Mouse (Mus musculus): ENCODE data around the gene Stt3b.

The Stt3b gene

GRCm38 (mm10) chr9:115310346-115311222, at the start of gene Stt3b:
TSS of gene Stt3b (minus strand) at chr9:115310421.
- peak; percentile 100 for DNase-seq

DNA sequence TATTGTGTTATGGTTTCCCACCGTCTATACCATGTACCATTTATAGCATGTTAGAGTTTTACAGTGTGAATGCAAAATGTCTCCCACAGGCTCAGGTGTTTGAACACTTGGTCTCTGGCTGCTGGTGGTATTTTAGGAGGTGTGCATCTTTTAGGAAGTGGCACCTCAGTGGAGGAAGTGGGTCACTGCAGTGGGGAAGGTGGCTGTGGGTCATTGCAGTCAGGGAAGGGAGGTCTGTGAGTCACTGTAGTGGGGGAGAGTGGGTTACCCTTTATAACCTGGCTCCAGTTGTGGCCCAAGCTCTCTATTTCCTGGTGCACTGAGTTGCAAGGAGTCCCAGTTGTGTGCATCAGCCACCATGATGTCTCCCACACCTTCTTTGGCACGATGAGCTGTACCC, 48.2 kb upstream of the Stt3b start:
- no peak for DNase-seq

GRCm38 (mm10) chr9:115357996-115358395, 47.8 kb upstream of the Stt3b start:
- no peak for DNase-seq

DNA sequence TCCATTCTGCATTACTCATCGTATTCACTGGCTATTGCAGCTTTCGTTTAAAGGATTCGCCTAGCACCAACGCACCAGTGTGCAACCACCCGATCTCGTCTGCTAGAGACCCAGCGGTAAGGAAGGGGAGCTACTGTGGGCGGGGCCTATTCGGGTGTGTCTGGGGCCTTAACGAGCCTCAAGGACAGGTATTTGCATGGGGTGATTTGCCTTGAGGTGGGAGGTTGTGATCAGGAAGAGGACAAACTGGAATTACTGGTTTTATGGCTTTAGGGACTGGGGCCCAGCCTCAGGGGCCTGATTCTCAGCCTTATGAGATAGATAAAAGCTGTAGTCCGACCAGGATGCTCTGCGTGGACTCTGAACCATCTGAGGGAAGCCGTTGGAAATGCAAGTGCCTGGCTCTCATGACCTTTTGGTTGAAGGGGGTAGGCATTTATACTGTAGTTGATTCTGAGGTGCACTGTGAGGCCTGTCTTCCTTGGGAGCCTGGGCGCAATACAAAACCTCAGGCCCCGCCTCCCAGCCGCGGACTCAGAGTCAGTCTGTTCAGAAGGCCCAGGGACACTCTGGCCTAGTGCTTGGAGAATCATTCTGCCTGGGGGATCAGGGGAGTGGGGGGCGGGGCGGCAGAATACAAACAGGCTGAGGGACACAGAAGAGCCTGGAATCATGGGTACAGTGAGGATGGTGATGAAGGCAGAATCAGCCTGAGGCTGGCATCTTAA, 46.7 kb upstream of the Stt3b start:
- DNase-seq: peak; percentile 13

- DNase-seq: no peak
Measured at GRCm38 (mm10) chr9:115355972-115356371, 45.8 kb upstream of the Stt3b start.

DNA sequence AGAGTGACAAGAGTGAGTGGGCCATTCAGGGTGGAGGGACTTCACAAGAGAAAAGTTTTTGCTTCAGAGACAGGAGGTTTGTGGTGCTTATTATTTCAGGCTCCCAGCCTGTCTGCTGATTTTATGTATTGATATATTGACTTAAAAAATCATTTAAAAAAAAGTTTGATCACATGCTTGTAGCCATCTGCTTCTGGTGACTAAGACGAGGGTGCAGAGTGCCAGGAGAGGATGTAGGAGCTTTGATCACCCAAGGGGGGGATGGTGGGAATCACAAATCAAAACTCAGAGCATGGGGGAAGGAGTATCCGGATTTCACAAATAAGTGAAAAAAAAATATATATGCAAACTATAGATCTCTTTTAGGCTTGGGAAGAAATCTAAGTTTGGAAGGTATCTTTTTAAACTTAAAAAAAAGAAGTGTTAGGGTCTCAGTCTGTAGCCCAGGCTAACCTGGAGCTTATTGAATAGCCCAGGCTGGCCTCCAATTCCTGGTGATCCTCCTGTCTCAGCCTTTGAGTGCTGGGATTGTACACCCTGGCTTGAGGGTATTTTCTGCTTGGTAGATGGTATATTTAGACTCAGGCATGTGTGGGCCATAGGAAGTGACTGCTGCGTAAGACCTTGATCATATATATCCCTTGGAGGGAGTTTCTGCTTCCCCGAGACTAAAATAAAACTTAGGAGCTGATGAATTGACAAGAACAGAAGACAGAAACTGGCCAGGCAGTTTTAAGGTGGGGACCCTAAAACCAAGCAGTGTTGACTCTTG, 39.7 kb upstream of the Stt3b start:
- no peak for DNase-seq

- no peak for DNase-seq
Measured at GRCm38 (mm10) chr9:115349106-115349505, 38.9 kb upstream of the Stt3b start.

DNA sequence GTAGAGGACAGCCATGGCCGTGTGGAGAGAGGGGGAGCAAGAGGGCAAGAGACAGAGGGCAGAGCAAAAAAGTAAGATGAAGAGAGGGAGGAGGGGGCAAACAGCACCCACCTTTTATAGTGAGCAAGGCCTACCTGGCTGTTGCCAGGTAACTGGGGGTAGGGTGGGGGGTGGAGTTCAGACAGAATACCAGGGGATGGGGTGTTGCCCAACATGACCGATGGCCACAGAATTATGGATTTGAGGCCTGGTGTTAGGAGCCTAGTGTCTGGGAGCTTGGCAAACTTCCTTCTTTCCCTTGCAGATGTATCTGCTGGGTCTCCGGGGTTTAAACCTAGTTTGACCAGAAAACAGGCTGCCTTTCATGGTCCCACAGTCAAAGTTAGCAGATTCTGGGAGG, 34.7 kb upstream of the Stt3b start:
- no peak for DNase-seq

GRCm38 (mm10) chr9:115341576-115341975, 31.4 kb upstream of the Stt3b start:
- no peak for DNase-seq

DNA sequence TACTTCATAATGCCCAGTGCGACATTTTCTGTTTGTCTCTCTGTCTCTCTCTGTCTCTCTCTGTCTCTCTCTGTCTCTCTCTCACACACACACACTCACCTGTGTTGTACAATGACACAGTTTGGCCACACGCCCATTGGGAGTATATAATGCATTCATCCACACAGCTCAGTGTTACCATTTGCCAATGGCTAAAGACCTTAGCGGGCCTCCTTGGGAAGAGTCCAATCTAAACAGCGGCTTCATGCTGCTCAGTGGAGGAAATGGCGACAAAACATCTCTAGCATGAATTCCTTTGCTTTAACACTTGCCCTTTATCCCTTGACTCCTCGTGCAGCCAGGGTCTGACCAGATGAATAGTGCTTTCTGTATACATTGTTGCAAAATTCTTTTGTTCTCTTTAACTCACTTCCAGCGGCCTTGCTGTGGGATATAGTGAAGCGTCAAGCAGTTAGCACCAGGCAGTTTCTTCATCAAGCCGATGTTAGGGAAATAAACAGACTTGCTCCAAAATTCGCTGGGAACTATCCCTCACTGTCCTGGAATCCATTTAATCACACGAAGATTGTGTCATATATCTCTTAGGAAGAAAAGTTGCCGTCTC, 30.1 kb upstream of the Stt3b start:
- DNase-seq: peak; percentile 73

DNA sequence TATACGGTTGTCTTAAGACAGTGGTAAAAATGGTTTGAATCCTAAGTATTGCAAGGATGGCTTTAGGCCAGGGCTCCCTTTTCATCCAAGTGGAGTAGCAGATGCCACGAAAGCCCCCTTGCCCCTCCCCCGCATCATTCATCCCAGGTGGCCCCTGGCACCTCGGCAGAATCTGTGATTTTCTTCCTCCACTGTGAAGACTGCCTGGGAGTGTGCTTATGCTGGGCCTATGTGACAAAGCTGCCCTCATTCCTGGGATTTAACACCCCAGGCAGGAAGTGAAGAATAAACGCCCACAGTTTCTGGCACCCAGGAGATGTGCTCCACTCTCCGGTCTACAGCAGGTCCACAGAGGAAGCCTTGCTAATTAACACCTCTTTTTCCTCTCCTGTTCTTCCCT, 28.6 kb upstream of the Stt3b start:
- no peak for DNase-seq

- no peak for DNase-seq
Measured at GRCm38 (mm10) chr9:115333016-115333415, 22.8 kb upstream of the Stt3b start.

GRCm38 (mm10) chr9:115332339-115332738, 22.1 kb upstream of the Stt3b start:
- no peak for DNase-seq

DNA sequence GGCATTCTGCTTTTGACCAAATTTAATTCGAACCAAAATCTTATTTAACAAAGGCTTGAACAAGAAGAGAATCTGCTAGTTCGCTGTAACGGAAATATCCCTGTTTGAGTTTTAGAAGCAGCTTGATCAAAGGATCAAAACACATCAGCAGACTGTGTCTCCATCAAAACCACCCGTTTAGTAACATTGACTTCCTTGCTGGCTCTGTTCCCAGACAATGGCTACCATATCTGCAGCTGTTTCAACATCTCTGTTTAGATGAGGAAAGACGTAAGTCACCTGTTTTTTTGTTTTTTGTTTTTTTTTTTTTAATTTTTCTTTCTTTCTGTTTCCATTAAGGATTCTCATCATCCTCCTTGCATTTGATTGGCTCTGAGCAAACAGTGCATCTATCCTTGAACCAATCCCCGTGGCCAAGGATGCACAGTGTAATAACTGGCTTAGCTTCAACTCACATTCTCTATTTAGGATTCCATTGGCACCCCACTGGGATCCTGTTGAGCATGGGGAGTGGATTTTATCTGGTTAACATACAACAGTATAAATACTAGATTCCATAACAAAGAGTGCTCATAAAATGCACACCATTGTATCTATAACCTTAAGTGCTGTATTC, 20.7 kb upstream of the Stt3b start:
- DNase-seq: no peak

DNA sequence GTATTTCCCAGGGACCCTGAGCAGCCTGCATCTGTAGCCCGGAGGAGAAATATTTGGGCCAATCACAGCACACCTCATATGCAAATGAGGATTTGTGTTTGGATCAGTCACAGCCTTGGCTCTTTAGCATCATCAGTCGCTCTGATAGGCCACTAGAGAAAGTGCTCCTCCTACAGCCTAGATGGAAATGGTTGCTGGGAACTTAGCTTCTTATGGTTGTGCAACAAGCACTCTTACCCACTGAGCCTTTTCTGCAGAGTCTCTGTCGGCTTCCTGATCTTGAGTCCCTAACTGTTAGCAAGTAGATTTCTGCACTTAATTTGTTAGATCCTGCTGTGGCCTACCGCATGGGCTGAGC, 16.3 kb upstream of the Stt3b start:
- DNase-seq: no peak

DNA sequence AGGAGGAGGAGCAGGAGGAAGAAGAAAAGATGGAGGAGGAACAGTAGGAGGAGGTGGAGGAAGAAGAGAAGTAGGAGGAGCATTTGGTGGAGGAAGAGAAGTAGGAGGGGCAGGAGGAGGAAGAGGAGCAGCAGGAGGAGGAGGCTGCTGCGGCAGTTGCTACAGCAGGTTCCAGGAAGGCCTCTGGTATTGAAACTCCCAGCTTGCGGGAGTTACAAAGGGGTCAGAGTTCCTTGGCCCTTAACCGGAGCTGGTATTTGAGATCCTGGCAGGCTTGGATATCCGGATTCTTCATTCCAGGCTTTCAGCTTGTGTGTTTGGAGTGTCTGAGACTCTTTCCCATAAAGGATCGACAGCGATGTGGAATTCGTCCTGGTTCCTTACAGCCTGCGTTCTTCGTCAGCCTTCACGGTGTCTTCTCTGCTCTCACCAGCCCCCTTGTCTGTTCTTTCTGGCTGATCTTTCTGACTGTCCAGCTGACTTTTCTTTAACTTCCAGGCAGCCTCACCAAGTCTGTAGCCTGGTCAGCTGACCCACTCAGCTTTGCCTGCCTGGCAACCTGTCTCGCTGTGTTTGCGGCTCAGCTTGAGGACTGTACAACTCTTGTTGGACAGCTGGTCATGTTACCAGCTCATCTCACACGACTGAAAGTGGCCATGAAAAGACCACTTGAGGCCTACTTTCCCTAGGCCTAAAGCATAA, 15.8 kb upstream of the Stt3b start:
- DNase-seq: peak; percentile 50

DNA sequence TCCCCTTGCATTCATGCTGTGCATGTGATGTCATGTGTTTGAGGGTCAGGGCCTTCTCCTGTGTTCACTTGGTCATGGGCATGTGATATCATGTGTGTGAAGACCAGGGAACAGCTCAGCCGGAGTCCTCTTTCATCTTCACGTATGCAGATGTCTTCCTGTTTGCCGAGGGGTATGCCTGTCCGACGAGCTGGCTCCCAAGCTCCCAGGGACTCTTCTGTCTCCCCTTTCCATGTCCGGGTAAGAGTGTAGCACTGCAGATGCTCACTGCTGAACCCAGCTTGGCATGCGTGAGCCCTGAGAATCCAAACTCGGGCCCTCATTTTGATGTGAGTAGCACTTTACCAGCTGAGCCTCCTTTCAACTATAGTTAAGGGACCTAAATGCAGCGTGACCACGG, 13.4 kb upstream of the Stt3b start:
- DNase-seq: no peak

- no peak for DNase-seq
Measured at GRCm38 (mm10) chr9:115322385-115322784, 12.2 kb upstream of the Stt3b start.

DNA sequence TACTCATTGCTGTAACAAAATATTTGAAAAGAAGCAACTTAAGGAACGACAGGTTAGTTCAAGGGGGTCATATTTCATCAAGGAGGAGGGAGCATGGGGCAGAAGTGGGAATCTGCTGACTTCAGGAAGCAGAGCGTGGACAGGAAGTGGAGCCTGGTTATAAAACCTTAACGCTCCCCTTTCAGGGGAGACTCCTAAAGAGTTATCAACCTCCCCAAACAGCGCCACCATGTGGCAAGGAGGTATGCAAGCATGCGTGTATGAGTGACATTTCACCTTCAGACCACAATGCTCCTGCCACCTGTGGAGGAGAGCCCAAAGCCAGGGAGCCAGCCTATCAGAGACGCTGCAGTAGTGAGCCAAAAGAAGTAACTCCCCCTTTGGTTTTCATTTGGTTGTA, 10.8 kb upstream of the Stt3b start:
- DNase-seq: no peak

DNA sequence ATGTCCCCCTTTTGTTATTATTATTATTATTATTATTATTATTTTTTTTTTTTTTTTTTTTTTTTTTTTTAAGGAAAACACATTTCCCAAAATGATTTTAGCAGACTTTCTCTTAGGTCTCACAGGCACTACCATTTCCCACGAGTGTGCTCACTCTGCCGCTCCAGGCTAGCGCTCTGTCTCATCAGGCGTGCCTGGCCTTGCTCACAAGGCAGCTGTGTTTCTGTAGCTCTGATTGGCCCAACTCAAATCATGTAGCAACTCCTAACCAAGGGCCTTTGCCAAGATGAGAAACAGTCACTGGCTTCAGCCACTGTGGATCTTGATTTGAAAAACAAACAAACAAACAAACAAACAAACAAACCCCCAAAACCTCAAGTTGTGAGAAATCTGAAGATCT, 9.9 kb upstream of the Stt3b start:
- no peak for DNase-seq

DNA sequence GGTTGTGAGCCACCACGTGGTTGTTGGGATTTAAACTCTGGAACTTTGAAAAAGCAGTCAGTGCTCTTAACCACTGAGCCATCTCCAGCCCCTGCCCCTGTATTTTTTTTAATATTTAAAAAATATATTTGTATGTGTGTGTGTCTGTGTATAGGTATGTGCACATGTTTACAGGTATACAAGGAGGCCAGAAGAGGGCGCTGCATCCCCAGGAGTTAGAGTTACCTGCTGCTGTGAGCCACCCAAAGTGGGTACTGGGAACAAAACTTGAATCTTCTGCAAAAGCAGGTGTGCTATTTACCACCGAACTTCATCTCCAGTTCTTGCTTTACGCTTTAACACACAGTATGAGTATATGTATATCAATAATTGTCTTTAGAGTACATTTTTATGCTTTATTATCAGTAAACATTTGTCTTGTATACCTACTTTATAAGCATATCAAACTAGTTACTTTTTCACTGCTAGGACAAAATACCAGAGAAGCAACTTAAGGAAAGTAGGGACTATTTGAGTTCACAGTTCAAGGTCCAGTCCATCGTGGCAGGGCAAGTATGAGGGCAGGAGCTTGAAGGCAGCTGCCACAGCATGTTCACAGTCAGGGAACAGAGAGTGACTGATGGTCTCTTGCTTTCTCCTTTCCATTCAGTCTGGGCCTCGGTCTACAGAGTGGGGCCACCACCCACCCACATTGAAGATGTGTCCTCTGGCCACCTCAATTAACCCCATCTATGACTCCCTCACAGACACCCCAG, 8.6 kb upstream of the Stt3b start:
- DNase-seq: no peak
